Comparison of ENCODE assay signal across 8 mouse cellular contexts in the genomic region with DNA sequence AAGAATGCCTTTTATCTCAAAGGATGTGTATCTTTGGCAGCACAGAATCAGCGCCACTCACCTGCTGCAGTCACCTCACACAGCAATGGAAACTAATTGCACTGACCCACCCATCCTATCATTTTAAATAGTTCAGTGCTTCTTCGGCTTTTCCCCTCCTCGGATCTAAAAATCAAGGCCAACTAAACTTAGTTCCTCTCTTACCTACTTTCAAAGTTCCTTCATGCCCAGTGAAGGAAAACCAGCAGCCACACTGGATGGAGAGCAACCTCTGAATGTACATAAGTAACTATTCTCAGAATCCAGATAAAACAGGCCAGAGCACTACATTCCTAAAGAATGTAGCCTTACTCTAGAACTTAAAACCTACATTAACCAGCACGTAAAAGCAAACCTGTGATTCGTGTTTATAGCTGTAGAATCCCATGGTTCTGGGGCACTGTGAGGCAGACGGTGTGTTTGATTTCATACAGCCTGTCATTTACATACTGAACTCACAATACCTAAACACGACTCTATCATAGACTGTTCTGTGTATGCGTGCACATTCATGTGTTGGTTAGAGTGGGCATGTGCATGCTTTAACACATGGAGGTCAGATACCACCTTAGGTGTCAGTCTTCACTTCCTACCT. TPM values are rescaled to one million over a fixed set of nuclear protein-coding genes. Genes with fewer than 3 reads are reported as not detected.
A peak's percentile ranks its signal among the peaks of the same experiment; 100 is the strongest.
DNase-seq lines count a peak whose midpoint lies in the region; ATAC-seq and TF ChIP-seq lines count a peak whose summit lies in the region.

No protein-coding gene starts in this region.

- peak overlapping the region; percentile 84 for H3K4me2 ChIP-seq in kidney, postnatal 0 days (ENCODE audit: low read length)
- H3K4me2 ChIP-seq in embryonic facial prominence, embryonic 13.5 days = peak overlapping the region; percentile 80
- H3K4me2 ChIP-seq in intestine, embryonic 14.5 days (ENCODE audit: low read length) = peak overlapping the region; percentile 83
- peak overlapping the region; percentile 90 for H3K4me2 ChIP-seq in midbrain, embryonic 16.5 days (ENCODE audit: low read length)

- DNase-seq in kidney, postnatal 0 days (ENCODE audit: low spot score) = no peak
- no peak for DNase-seq in kidney, postnatal 36 days
- DNase-seq in intestine, embryonic 14.5 days (ENCODE audit: low spot score) = no peak
- DNase-seq in c-Kit-positive CD71-positive TER-119-positive erythroid progenitor cells, embryonic 14.5 days (ENCODE audit: low spot score) = no peak
- no peak for DNase-seq in right cerebral cortex, adult 18-20 months
- DNase-seq in left cerebral cortex, adult 8-10 months (ENCODE audit: low spot score in 2 of 2) = no peak

- H3K4me1 ChIP-seq in kidney, postnatal 0 days (replicated peaks; ENCODE audit: insufficient read depth, low read length) = peaks cover 17% of the 10 kb centered on the region
- peaks cover 34% of the 10 kb centered on the region for H3K4me1 ChIP-seq in embryonic facial prominence, embryonic 13.5 days
- peaks cover 32% of the 10 kb centered on the region for H3K4me1 ChIP-seq in intestine, embryonic 14.5 days (replicated peaks; ENCODE audit: control insufficient read depth, insufficient read depth, low read length)
- peaks cover 46% of the 10 kb centered on the region for H3K4me1 ChIP-seq in midbrain, embryonic 16.5 days (ENCODE audit: control insufficient read depth, insufficient read depth, low read length)

- WGBS in kidney, postnatal 0 days = 88% methylated on average over 8 of the region's 8 CpGs
- WGBS in embryonic facial prominence, embryonic 13.5 days = 87% methylated on average over 8 of the region's 8 CpGs
- whole genome bisulfite sequencing in intestine, embryonic 14.5 days = 86% methylated on average over 8 of the region's 8 CpGs
- WGBS in midbrain, embryonic 16.5 days = 89% methylated on average over 8 of the region's 8 CpGs

- no peaks in the 10 kb centered on the region for H3K9me3 ChIP-seq in kidney, postnatal 0 days (replicated peaks; ENCODE audit: low read length)
- no peaks in the 10 kb centered on the region for H3K9me3 ChIP-seq in embryonic facial prominence, embryonic 13.5 days
- no peaks in the 10 kb centered on the region for H3K9me3 ChIP-seq in intestine, embryonic 14.5 days (ENCODE audit: control insufficient read depth, low read length)
- no peaks in the 10 kb centered on the region for H3K9me3 ChIP-seq in midbrain, embryonic 16.5 days (replicated peaks; ENCODE audit: control insufficient read depth, low read length, poor library complexity, severe bottlenecking)

- H3K36me3 ChIP-seq in kidney, postnatal 0 days (ENCODE audit: insufficient read depth, low read length) = peaks cover 5% of the 10 kb centered on the region
- H3K36me3 ChIP-seq in embryonic facial prominence, embryonic 13.5 days = peaks cover 36% of the 10 kb centered on the region
- H3K36me3 ChIP-seq in intestine, embryonic 14.5 days (ENCODE audit: control insufficient read depth, insufficient read depth, low read length) = peaks cover 48% of the 10 kb centered on the region
- H3K36me3 ChIP-seq in midbrain, embryonic 16.5 days (ENCODE audit: control insufficient read depth, insufficient read depth, low read length) = peaks cover 4% of the 10 kb centered on the region

- no peak for ATAC-seq in kidney, postnatal 0 days (replicated peaks; ENCODE audit: low FRiP score, low read depth)
- ATAC-seq in embryonic facial prominence, embryonic 13.5 days (ENCODE audit: insufficient number of reproducible peaks, insufficient read depth, low FRiP score, low TSS enrichment, low read depth) = no peak
- ATAC-seq in intestine, embryonic 14.5 days (replicated peaks; ENCODE audit: low FRiP score, low TSS enrichment, low read depth) = no peak
- no peak for ATAC-seq in midbrain, embryonic 16.5 days

- H3K4me3 ChIP-seq in kidney, postnatal 0 days (replicated peaks; ENCODE audit: low read depth, low read length) = no peak overlapping the region
- peak overlapping the region; percentile 85 for H3K4me3 ChIP-seq in embryonic facial prominence, embryonic 13.5 days
- H3K4me3 ChIP-seq in intestine, embryonic 14.5 days (ENCODE audit: low read depth, low read length) = peak overlapping the region; percentile 72
- H3K4me3 ChIP-seq in midbrain, embryonic 16.5 days (ENCODE audit: low read depth, low read length) = peak overlapping the region; percentile 91

- H3K9ac ChIP-seq in kidney, postnatal 0 days (ENCODE audit: low read depth, low read length) = no peak overlapping the region
- peak overlapping the region; percentile 90 for H3K9ac ChIP-seq in embryonic facial prominence, embryonic 13.5 days
- H3K9ac ChIP-seq in intestine, embryonic 14.5 days (ENCODE audit: low read length) = peak overlapping the region; percentile 67
- H3K9ac ChIP-seq in midbrain, embryonic 16.5 days (ENCODE audit: low read depth, low read length) = no peak overlapping the region

- H3K27ac ChIP-seq in kidney, postnatal 0 days = peak overlapping the region; percentile 71; the same call in 1 of the 2 replicates
- peak overlapping the region; percentile 90; the same call in 1 of the 2 replicates for H3K27ac ChIP-seq in embryonic facial prominence, embryonic 13.5 days
- no peak overlapping the region for H3K27ac ChIP-seq in intestine, embryonic 14.5 days (ENCODE audit: low read depth)
- H3K27ac ChIP-seq in midbrain, embryonic 16.5 days (ENCODE audit: low read length) = peak overlapping the region; percentile 84; the same call in 1 of the 2 replicates

- TF ChIP-seq CTCF in kidney, postnatal 0 days (IDR thresholded peaks at IDR 0.05; ENCODE audit: low read depth) = no peak

- no peaks in the 10 kb centered on the region for H3K27me3 ChIP-seq in kidney, postnatal 0 days (ENCODE audit: insufficient read depth, low read length)
- H3K27me3 ChIP-seq in embryonic facial prominence, embryonic 13.5 days = no peaks in the 10 kb centered on the region
- no peaks in the 10 kb centered on the region for H3K27me3 ChIP-seq in intestine, embryonic 14.5 days (replicated peaks; ENCODE audit: control insufficient read depth, insufficient read depth, low read length)
- no peaks in the 10 kb centered on the region for H3K27me3 ChIP-seq in midbrain, embryonic 16.5 days (ENCODE audit: control insufficient read depth, insufficient read depth, low read depth, low read length)

RNA-seq across cellular contexts. Expression of a gene that starts 0.9 kb away (rescaled TPM):
- polyA plus RNA-seq in kidney, postnatal 0 days (2015; fragmentation: Nextera tagmentation; extraction: Ambion mirVana) = 91.4 and 105 TPM in 2 replicates
- 239 and 265 TPM in 2 replicates for polyA plus RNA-seq in embryonic facial prominence, embryonic 13.5 days (2015; fragmentation: Nextera tagmentation; extraction: Ambion mirVana)
- polyA plus RNA-seq in intestine, embryonic 14.5 days (2014; fragmentation: Nextera tagmentation; extraction: Ambion mirVana) = 130 and 147 TPM in 2 replicates
- polyA plus RNA-seq in midbrain, embryonic 16.5 days (2015; fragmentation: Nextera tagmentation; extraction: Ambion mirVana) = 123 and 124 TPM in 2 replicates
- 10 to 100 TPM; 24.9 to 33.6 (median 28.6) TPM for total RNA-seq in left cerebral cortex, adult 8-10 months (2022)

RNA-seq across cellular contexts. Expression of a gene that starts 3.9 kb away (rescaled TPM):
- 111 and 115 TPM in 2 replicates for polyA plus RNA-seq in kidney, postnatal 0 days (2015; fragmentation: Nextera tagmentation; extraction: Ambion mirVana)
- 87.1 and 94.8 TPM in 2 replicates for polyA plus RNA-seq in embryonic facial prominence, embryonic 13.5 days (2015; fragmentation: Nextera tagmentation; extraction: Ambion mirVana)
- 96.7 and 103 TPM in 2 replicates for polyA plus RNA-seq in intestine, embryonic 14.5 days (2014; fragmentation: Nextera tagmentation; extraction: Ambion mirVana)
- polyA plus RNA-seq in midbrain, embryonic 16.5 days (2015; fragmentation: Nextera tagmentation; extraction: Ambion mirVana) = 58.7 and 61.5 TPM in 2 replicates
- 10 to 100 TPM; 30.2 to 36.4 (median 33.9) TPM for total RNA-seq in left cerebral cortex, adult 8-10 months (2022)

RNA-seq across cellular contexts. Expression of a gene that starts 41.6 kb away (rescaled TPM):
- 24.0 and 24.3 TPM in 2 replicates for polyA plus RNA-seq in kidney, postnatal 0 days (2015; fragmentation: Nextera tagmentation; extraction: Ambion mirVana)
- polyA plus RNA-seq in embryonic facial prominence, embryonic 13.5 days (2015; fragmentation: Nextera tagmentation; extraction: Ambion mirVana) = 40.8 and 42.0 TPM in 2 replicates
- 33.5 and 34.5 TPM in 2 replicates for polyA plus RNA-seq in intestine, embryonic 14.5 days (2014; fragmentation: Nextera tagmentation; extraction: Ambion mirVana)
- polyA plus RNA-seq in midbrain, embryonic 16.5 days (2015; fragmentation: Nextera tagmentation; extraction: Ambion mirVana) = 40.6 and 45.5 TPM in 2 replicates
- 10 to 100 TPM; 45.3 to 49.3 (median 47.8) TPM for total RNA-seq in left cerebral cortex, adult 8-10 months (2022)

RNA-seq across cellular contexts. Expression of a gene that starts 41.6 kb away (rescaled TPM):
- polyA plus RNA-seq in kidney, postnatal 0 days (2015; fragmentation: Nextera tagmentation; extraction: Ambion mirVana) = 32.8 and 37.9 TPM in 2 replicates
- 56.3 and 57.5 TPM in 2 replicates for polyA plus RNA-seq in embryonic facial prominence, embryonic 13.5 days (2015; fragmentation: Nextera tagmentation; extraction: Ambion mirVana)
- 58.1 and 62.7 TPM in 2 replicates for polyA plus RNA-seq in intestine, embryonic 14.5 days (2014; fragmentation: Nextera tagmentation; extraction: Ambion mirVana)
- polyA plus RNA-seq in midbrain, embryonic 16.5 days (2015; fragmentation: Nextera tagmentation; extraction: Ambion mirVana) = 47.9 and 49.1 TPM in 2 replicates
- total RNA-seq in left cerebral cortex, adult 8-10 months (2022) = 10 to 100 TPM; 34.6 to 39.1 (median 36.5) TPM

Comparison
In these comparisons a context has a peak if more than half of its experiments do, and no peak if none do; other contexts are left out.
1. H3K9ac ChIP-seq: peak in embryonic facial prominence, embryonic 13.5 days (single experiment) and intestine, embryonic 14.5 days (single experiment); none in kidney, postnatal 0 days (single experiment) and midbrain, embryonic 16.5 days (single experiment).
2. Peak in every context shown above with its lines, with median percentiles within 50 percentile points of each other: H3K4me2 ChIP-seq.